Mouse (Mus musculus): ENCODE measurements around the gene Astn1. TPM values are rescaled to one million over a fixed set of nuclear protein-coding genes. Genes with fewer than 3 reads are reported as not detected.

The Astn1 gene
- polyA plus RNA-seq, 2 experiments, result 3.1 TPM

- no peak for TF ChIP-seq POLR2A (IDR thresholded peaks at IDR 0.05; ENCODE audit: borderline replicate concordance, extremely low read depth, insufficient read depth, insufficient read length)
- Histone ChIP-seq H3K27me3 (ENCODE audit: control insufficient read depth, insufficient read depth, low read length) (no peaks in the 10 kb centered on the region), H3K27ac (replicated peaks; ENCODE audit: low read depth, low read length) (no peak overlapping the region), H3K4me1 (ENCODE audit: control insufficient read depth, insufficient read depth, low read length) (no peaks in the 10 kb centered on the region), H3K4me2 (replicated peaks; ENCODE audit: low read depth, low read length, severe bottlenecking) (no peak overlapping the region), H3K4me3 (replicated peaks; ENCODE audit: low read length) (no peak overlapping the region), H3K36me3 (ENCODE audit: control insufficient read depth, insufficient read depth, low read length) (no peaks in the 10 kb centered on the region), H3K9me3 (ENCODE audit: control insufficient read depth, low read length) (no peaks in the 10 kb centered on the region), H3K9ac (ENCODE audit: low read depth, low read length, severe bottlenecking) (no peak overlapping the region)
- DNase-seq (ENCODE audit: low spot score), result peak; percentile 42
- ATAC-seq (ENCODE audit: low FRiP score, low read depth), result peak; percentile 73
- 27% methylated on average over 16 of the region's 16 CpGs for WGBS
Observed at GRCm38 (mm10) chr1:158596726-158597448, 234.8 kb downstream of the Astn1 start.

DNA sequence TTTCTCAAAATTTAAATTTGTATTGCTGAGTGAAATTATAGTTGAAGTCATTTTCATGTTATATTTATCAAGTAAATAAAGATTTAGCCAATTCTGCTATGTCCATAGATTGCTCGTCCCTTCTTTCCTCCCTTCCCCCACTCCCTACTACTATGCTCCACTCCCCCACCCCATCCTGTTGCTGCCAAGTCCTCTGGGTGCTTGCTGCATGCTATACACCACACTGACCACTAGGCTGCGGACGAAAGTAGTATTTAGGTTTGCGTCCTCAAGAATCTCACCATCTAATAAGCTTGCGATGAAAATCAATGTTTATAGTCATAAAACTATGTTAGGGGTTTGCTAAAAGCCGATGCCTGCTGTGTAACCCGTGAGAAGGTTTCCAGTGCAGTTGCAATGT, 235.9 kb downstream of the Astn1 start:
- Histone ChIP-seq H3K4me3 (replicated peaks; ENCODE audit: low read length) (no peak overlapping the region), H3K36me3 (ENCODE audit: control insufficient read depth, insufficient read depth, low read length) (no peaks in the 10 kb centered on the region), H3K4me2 (replicated peaks; ENCODE audit: low read depth, low read length, severe bottlenecking) (no peak overlapping the region), H3K27me3 (ENCODE audit: control insufficient read depth, insufficient read depth, low read length) (no peaks in the 10 kb centered on the region), H3K9ac (ENCODE audit: low read depth, low read length, severe bottlenecking) (no peak overlapping the region), H3K27ac (replicated peaks; ENCODE audit: low read depth, low read length) (no peak overlapping the region), H3K9me3 (ENCODE audit: control insufficient read depth, low read length) (no peaks in the 10 kb centered on the region), H3K4me1 (ENCODE audit: control insufficient read depth, insufficient read depth, low read length) (no peaks in the 10 kb centered on the region)
- 59% methylated on average over 7 of the region's 7 CpGs for WGBS
- TF ChIP-seq POLR2A (IDR thresholded peaks at IDR 0.05; ENCODE audit: borderline replicate concordance, extremely low read depth, insufficient read depth, insufficient read length), result no peak
- ATAC-seq (ENCODE audit: low FRiP score, low read depth) (no peak), DNase-seq (ENCODE audit: low spot score) (no peak)

- ATAC-seq (ENCODE audit: low FRiP score, low read depth) (no peak), DNase-seq (ENCODE audit: low spot score) (no peak)
- Histone ChIP-seq H3K36me3 (ENCODE audit: control insufficient read depth, insufficient read depth, low read length) (no peaks in the 10 kb centered on the region), H3K4me3 (replicated peaks; ENCODE audit: low read length) (no peak overlapping the region), H3K9ac (ENCODE audit: low read depth, low read length, severe bottlenecking) (no peak overlapping the region), H3K4me1 (ENCODE audit: control insufficient read depth, insufficient read depth, low read length) (no peaks in the 10 kb centered on the region), H3K27ac (replicated peaks; ENCODE audit: low read depth, low read length) (no peak overlapping the region), H3K4me2 (replicated peaks; ENCODE audit: low read depth, low read length, severe bottlenecking) (no peak overlapping the region), H3K27me3 (ENCODE audit: control insufficient read depth, insufficient read depth, low read length) (no peaks in the 10 kb centered on the region), H3K9me3 (ENCODE audit: control insufficient read depth, low read length) (no peaks in the 10 kb centered on the region)
- TF ChIP-seq POLR2A (IDR thresholded peaks at IDR 0.05; ENCODE audit: borderline replicate concordance, extremely low read depth, insufficient read depth, insufficient read length), result no peak
- WGBS, result 49% methylated on average over 2 of the region's 2 CpGs
Observed at GRCm38 (mm10) chr1:158599435-158599834, 237.4 kb downstream of the Astn1 start.

GRCm38 (mm10) chr1:158603056-158603455, 241.0 kb downstream of the Astn1 start:
- Histone ChIP-seq H3K4me2 (replicated peaks; ENCODE audit: low read depth, low read length, severe bottlenecking) (no peak overlapping the region), H3K9me3 (ENCODE audit: control insufficient read depth, low read length) (no peaks in the 10 kb centered on the region), H3K27ac (replicated peaks; ENCODE audit: low read depth, low read length) (no peak overlapping the region), H3K9ac (ENCODE audit: low read depth, low read length, severe bottlenecking) (no peak overlapping the region), H3K4me3 (replicated peaks; ENCODE audit: low read length) (no peak overlapping the region), H3K4me1 (ENCODE audit: control insufficient read depth, insufficient read depth, low read length) (no peaks in the 10 kb centered on the region), H3K27me3 (ENCODE audit: control insufficient read depth, insufficient read depth, low read length) (no peaks in the 10 kb centered on the region), H3K36me3 (ENCODE audit: control insufficient read depth, insufficient read depth, low read length) (no peaks in the 10 kb centered on the region)
- DNase-seq (ENCODE audit: low spot score) (no peak), ATAC-seq (ENCODE audit: low FRiP score, low read depth) (no peak)
- WGBS, result 63% methylated on average over 2 of the region's 2 CpGs
- no peak for TF ChIP-seq POLR2A (IDR thresholded peaks at IDR 0.05; ENCODE audit: borderline replicate concordance, extremely low read depth, insufficient read depth, insufficient read length)

GRCm38 (mm10) chr1:158604149-158604548, 242.1 kb downstream of the Astn1 start:
- Histone ChIP-seq H3K27ac (replicated peaks; ENCODE audit: low read depth, low read length) (no peak overlapping the region), H3K4me2 (replicated peaks; ENCODE audit: low read depth, low read length, severe bottlenecking) (no peak overlapping the region), H3K27me3 (ENCODE audit: control insufficient read depth, insufficient read depth, low read length) (no peaks in the 10 kb centered on the region), H3K4me3 (replicated peaks; ENCODE audit: low read length) (no peak overlapping the region), H3K4me1 (ENCODE audit: control insufficient read depth, insufficient read depth, low read length) (no peaks in the 10 kb centered on the region), H3K36me3 (ENCODE audit: control insufficient read depth, insufficient read depth, low read length) (no peaks in the 10 kb centered on the region), H3K9ac (ENCODE audit: low read depth, low read length, severe bottlenecking) (no peak overlapping the region), H3K9me3 (ENCODE audit: control insufficient read depth, low read length) (no peaks in the 10 kb centered on the region)
- WGBS, result 95% methylated on average over 1 of the region's 1 CpGs
- no peak for TF ChIP-seq POLR2A (IDR thresholded peaks at IDR 0.05; ENCODE audit: borderline replicate concordance, extremely low read depth, insufficient read depth, insufficient read length)
- ATAC-seq (ENCODE audit: low FRiP score, low read depth) (no peak), DNase-seq (ENCODE audit: low spot score) (no peak)

Data from limb, embryonic 14.5 days (tissue).